Mouse (Mus musculus) liver, embryonic 15.5 days (tissue): ENCODE measurements around the gene Cd300lg. TPM values are rescaled to one million over a fixed set of nuclear protein-coding genes. Genes with fewer than 3 reads are reported as not detected.

Experiments used
- ATAC-seq: fragments of 200-750 bp; cut with Nextera tagmentation; 2 replicates; pipeline ENCODE4 v1.8.0; 2017; ENCODE audit warnings: moderate number of reproducible peaks, mild to moderate bottlenecking, moderate library complexity; ENCODE audit not compliant: insufficient read depth
- H3K27ac ChIP-seq: fragments of 300-500 bp; sonication (generic); replicated peaks from 2 replicates; pipeline ENCODE4 v1.5.1; 2015; ENCODE audit warnings: mild to moderate bottlenecking, inconsistent platforms
- H3K27me3 ChIP-seq: fragments of 300-500 bp; sonication (generic); 2 replicates; pipeline ENCODE4 v1.6.1; 2015; ENCODE audit warnings: mild to moderate bottlenecking, inconsistent platforms
- H3K36me3 ChIP-seq: fragments of 300-500 bp; sonication (generic); replicated peaks from 2 replicates; pipeline ENCODE4 v1.6.1; 2015; ENCODE audit warnings: moderate library complexity, mild to moderate bottlenecking, inconsistent platforms
- H3K4me1 ChIP-seq: fragments of 300-500 bp; sonication (generic); replicated peaks from 2 replicates; pipeline ENCODE4 v1.6.1; 2015; ENCODE audit warnings: inconsistent platforms
- H3K4me2 ChIP-seq: fragments of 300-500 bp; sonication (generic); 2 replicates; pipeline ENCODE4 v1.6.1; 2015; ENCODE audit warnings: moderate library complexity, mild to moderate bottlenecking, inconsistent platforms
- H3K4me3 ChIP-seq: fragments of 300-500 bp; sonication (generic); replicated peaks from 2 replicates; pipeline ENCODE4 v1.5.1; 2015; ENCODE audit warnings: mild to moderate bottlenecking, inconsistent platforms
- H3K9ac ChIP-seq: fragments of 300-500 bp; sonication (generic); 2 replicates; pipeline ENCODE4 v1.6.1; 2015; ENCODE audit warnings: moderate library complexity, mild to moderate bottlenecking, inconsistent platforms
- H3K9me3 ChIP-seq: fragments of 300-500 bp; sonication (generic); replicated peaks from 2 replicates; pipeline ENCODE4 v1.6.1; 2016; ENCODE audit warnings: inconsistent platforms
- WGBS: fragments of 180-500 bp; shearing (Covaris S2); methylation state at CpG from one replicate; pipeline ENCODE4 v1.1.7; 2015; ENCODE audit warnings: mixed read lengths; ENCODE audit not compliant: insufficient replicate concordance; 5-methylcytosine and 5-hydroxymethylcytosine counted together
- polyA plus RNA-seq: library from polyadenylated mRNA; unstranded; fragments of >200 nt; fragmentation: Nextera tagmentation; extraction: Ambion mirVana; gene quantifications from 2 replicates; pipeline ENCODE4 v1.2.1, GENCODE M21; 2015

Cd300lg gene
- polyA plus RNA-seq, 1 experiment from 2014 or later, result 0.69 TPM

- H3K9ac ChIP-seq, result no peak overlapping the region
- H3K36me3 ChIP-seq, result no peaks in the 10 kb centered on the region
- H3K4me3 ChIP-seq, result no peak overlapping the region
- H3K27me3 ChIP-seq, result peaks cover 81% of the 10 kb centered on the region
- 44% methylated on average over 7 of the region's 7 CpGs for WGBS
- no peak overlapping the region for H3K4me2 ChIP-seq
- no peak for ATAC-seq
- H3K9me3 ChIP-seq, result no peaks in the 10 kb centered on the region
- peaks cover 30% of the 10 kb centered on the region for H3K4me1 ChIP-seq
- no peak overlapping the region for H3K27ac ChIP-seq
These were observed 16.0 kb upstream of the Cd300lg start for GRCm38 (mm10) chr11:102025354-102025753.

GRCm38 (mm10) chr11:102025991-102026660 lies 15.2 kb upstream of the Cd300lg start:
- H3K27me3 ChIP-seq, result peaks cover 85% of the 10 kb centered on the region
- H3K9me3 ChIP-seq, result no peaks in the 10 kb centered on the region
- 5% methylated on average over 23 of the region's 23 CpGs for WGBS
- H3K9ac ChIP-seq, result peak overlapping the region; percentile 18; the same call in 1 of the 2 replicates
- no peak overlapping the region for H3K27ac ChIP-seq
- ATAC-seq, result no peak
- H3K36me3 ChIP-seq, result no peaks in the 10 kb centered on the region
- H3K4me2 ChIP-seq, result peak overlapping the region; percentile 81
- peak overlapping the region; percentile 56 for H3K4me3 ChIP-seq
- peaks cover 31% of the 10 kb centered on the region for H3K4me1 ChIP-seq

- peak; percentile 64 for ATAC-seq
- Histone ChIP-seq H3K27me3 (peaks cover 83% of the 10 kb centered on the region), H3K4me1 (peaks cover 31% of the 10 kb centered on the region), H3K4me2 (peak overlapping the region; percentile 81), H3K36me3 (no peaks in the 10 kb centered on the region), H3K4me3 (peak overlapping the region; percentile 56), H3K27ac (no peak overlapping the region), H3K9ac (peak overlapping the region; percentile 18; the same call in 1 of the 2 replicates), H3K9me3 (no peaks in the 10 kb centered on the region)
- under 1% methylated on average over 64 of the region's 73 CpGs for WGBS
These were observed 14.5 kb upstream of the Cd300lg start for GRCm38 (mm10) chr11:102026694-102027360.

GRCm38 (mm10) chr11:102027361-102028017 lies 13.8 kb upstream of the Cd300lg start:
- Histone ChIP-seq H3K36me3 (no peaks in the 10 kb centered on the region), H3K27me3 (peaks cover 76% of the 10 kb centered on the region), H3K27ac (no peak overlapping the region), H3K4me2 (peak overlapping the region; percentile 81), H3K9me3 (no peaks in the 10 kb centered on the region), H3K4me3 (peak overlapping the region; percentile 56; the same call in 1 of the 2 replicates), H3K4me1 (peaks cover 31% of the 10 kb centered on the region), H3K9ac (no peak overlapping the region)
- no peak for ATAC-seq
- WGBS, result 9% methylated on average over 12 of the region's 12 CpGs

DNA sequence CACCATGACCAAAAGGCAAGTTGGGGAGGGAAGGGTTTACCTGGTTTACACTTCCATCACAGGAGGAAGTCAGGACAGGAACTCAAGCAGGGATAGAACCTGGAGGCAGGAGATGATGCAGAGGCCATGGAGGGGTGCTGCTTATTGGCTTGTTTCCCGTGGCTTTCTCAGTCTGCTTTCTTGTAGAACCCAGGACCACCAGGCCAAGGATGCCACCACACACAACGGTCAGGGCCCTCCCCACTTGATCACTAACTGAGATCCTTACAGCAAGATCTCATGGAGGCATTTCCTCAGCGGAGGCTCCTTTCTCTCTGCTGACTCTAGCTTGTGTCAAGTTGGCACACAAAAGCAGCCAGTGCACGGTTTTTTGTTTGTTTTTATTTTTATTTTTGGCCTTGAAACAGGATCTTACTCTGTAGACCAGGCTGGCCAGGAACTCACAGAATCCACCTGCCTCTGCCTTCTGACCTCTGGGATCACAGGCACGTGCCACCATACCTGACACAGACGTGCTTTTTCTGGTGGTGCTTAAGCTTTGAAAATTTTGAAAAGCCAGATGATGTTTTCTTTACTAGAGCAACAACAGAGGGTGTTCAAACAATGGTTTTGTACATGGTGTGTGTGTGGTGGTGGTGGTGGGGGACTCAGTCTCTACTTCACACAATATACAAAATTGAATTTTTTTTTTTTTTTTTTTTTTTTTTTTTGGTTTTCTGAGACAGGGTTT lies 13.1 kb upstream of the Cd300lg start, which contains the start of gene Mpp3:
Gene Mpp3 (minus strand): TSS at position 375 of the 730 bp plus-strand sequence.
- 60% methylated on average over 6 of the region's 6 CpGs for WGBS
- Histone ChIP-seq H3K4me1 (peaks cover 31% of the 10 kb centered on the region), H3K27ac (no peak within 1 kb of the TSS), H3K4me3 (no peak within 1 kb of the TSS), H3K9me3 (no peaks in the 10 kb centered on the region), H3K36me3 (no peaks in the 10 kb centered on the region), H3K4me2 (peak within 1 kb of the TSS; percentile 81), H3K27me3 (peaks cover 72% of the 10 kb centered on the region), H3K9ac (no peak within 1 kb of the TSS)
- ATAC-seq, result no peak

DNA sequence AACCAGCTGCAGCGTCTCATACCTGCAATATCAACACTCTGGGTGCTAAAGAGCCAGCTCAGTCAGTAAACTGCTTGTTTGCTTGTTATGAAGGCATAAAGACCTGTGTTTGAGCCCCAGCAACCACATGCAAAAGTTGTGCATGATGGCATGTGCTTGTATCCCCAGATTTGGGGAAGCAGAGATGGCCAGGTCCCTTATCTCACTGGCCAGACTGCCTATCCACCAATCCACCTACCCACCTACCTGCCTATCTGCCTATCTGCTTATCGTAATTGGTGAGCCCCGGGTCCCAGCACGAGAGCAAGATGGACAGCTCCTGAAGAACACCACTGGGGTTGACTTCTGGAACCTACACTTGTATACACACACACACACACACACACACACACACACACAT lies 12.0 kb upstream of the Cd300lg start:
- Histone ChIP-seq H3K4me3 (no peak overlapping the region), H3K27me3 (peaks cover 63% of the 10 kb centered on the region), H3K4me2 (no peak overlapping the region), H3K9ac (no peak overlapping the region), H3K4me1 (peaks cover 31% of the 10 kb centered on the region), H3K27ac (no peak overlapping the region), H3K9me3 (no peaks in the 10 kb centered on the region), H3K36me3 (no peaks in the 10 kb centered on the region)
- 25% methylated on average over 4 of the region's 4 CpGs for WGBS
- ATAC-seq, result no peak

DNA sequence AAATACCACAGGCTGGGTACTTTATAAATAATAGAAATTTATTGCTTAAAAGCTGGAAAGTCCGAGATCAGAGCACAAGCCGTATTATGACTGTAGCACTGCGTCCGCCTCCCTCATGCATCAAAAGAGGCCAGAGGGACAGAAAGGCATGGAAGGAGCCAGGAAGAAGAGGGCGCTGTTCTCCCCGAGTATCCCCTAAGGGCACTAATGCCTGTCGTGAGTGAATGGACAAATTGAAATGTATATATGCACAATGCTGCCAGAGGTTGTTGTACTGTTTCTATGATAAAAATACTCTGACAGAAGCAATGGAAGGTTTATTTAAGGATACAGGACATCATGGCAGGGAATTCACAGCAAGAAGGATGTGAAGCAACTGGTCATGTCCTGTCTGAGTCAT lies 11.3 kb upstream of the Cd300lg start:
- H3K36me3 ChIP-seq, result no peaks in the 10 kb centered on the region
- H3K9me3 ChIP-seq, result no peaks in the 10 kb centered on the region
- no peak for ATAC-seq
- peaks cover 31% of the 10 kb centered on the region for H3K4me1 ChIP-seq
- no peak overlapping the region for H3K4me3 ChIP-seq
- H3K9ac ChIP-seq, result no peak overlapping the region
- WGBS, result 46% methylated on average over 7 of the region's 7 CpGs
- H3K4me2 ChIP-seq, result no peak overlapping the region
- peaks cover 59% of the 10 kb centered on the region for H3K27me3 ChIP-seq
- H3K27ac ChIP-seq, result no peak overlapping the region

DNA sequence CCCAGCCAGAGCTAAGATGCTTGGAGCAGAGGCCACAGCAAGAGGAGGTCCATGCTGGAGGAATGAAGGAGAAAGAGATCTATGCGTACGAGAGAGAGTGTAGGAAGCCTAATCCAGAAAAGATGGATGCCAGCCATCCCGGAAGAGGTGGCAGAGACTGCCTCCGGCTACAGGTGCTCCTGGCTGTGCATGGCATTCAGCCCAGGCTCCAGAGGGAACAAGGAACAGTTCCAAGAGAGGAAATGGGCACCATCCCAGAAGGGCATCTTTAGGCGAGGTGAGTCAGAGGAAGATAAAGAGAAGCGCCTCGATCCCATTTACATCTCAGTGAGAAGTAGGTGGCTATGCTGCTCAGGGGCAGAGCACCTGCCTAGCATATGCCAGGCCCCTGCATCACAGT lies 10.2 kb upstream of the Cd300lg start:
- Histone ChIP-seq H3K36me3 (no peaks in the 10 kb centered on the region), H3K9ac (no peak overlapping the region), H3K4me1 (peaks cover 29% of the 10 kb centered on the region), H3K4me3 (no peak overlapping the region), H3K4me2 (no peak overlapping the region), H3K27me3 (peaks cover 47% of the 10 kb centered on the region), H3K9me3 (no peaks in the 10 kb centered on the region), H3K27ac (no peak overlapping the region)
- no peak for ATAC-seq
- WGBS, result 64% methylated on average over 7 of the region's 7 CpGs

GRCm38 (mm10) chr11:102033055-102033591 lies 8.2 kb upstream of the Cd300lg start:
- no peak overlapping the region for H3K9ac ChIP-seq
- 67% methylated on average over 12 of the region's 12 CpGs for WGBS
- no peak overlapping the region for H3K4me3 ChIP-seq
- H3K27me3 ChIP-seq, result peaks cover 39% of the 10 kb centered on the region
- H3K9me3 ChIP-seq, result no peaks in the 10 kb centered on the region
- no peaks in the 10 kb centered on the region for H3K36me3 ChIP-seq
- no peak overlapping the region for H3K4me2 ChIP-seq
- H3K27ac ChIP-seq, result no peak overlapping the region
- H3K4me1 ChIP-seq, result peaks cover 14% of the 10 kb centered on the region
- no peak for ATAC-seq

DNA sequence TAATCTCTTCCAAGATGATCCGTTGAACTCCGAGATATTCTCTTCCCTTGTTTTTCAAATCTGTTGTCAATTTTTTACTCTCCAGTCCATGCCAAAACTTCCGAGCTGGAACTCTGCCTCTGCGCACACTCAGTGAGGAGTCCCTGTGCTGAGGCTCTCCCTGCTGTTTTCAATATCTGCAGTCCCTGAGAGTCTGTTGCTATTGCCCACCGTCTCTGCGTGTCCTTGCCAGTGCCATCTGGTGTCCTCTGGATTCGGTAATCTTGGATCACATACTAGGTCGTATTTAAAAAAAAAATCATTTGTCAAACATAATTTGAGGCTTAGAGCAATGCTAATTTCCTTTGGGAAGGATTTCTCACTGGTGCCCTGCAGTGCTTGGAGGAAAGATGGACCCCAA lies 6.4 kb upstream of the Cd300lg start:
- Histone ChIP-seq H3K9ac (no peak overlapping the region), H3K27me3 (peaks cover 25% of the 10 kb centered on the region), H3K4me3 (no peak overlapping the region), H3K4me2 (no peak overlapping the region), H3K9me3 (no peaks in the 10 kb centered on the region), H3K4me1 (peaks cover 6% of the 10 kb centered on the region), H3K27ac (no peak overlapping the region), H3K36me3 (no peaks in the 10 kb centered on the region)
- ATAC-seq, result no peak
- 73% methylated on average over 8 of the region's 8 CpGs for WGBS
